Mouse (Mus musculus) heart, postnatal 10 days (tissue): ENCODE results near the gene Frmd7. TPM values are rescaled to one million over a fixed set of nuclear protein-coding genes. Genes with fewer than 3 reads are reported as not detected.

Source experiments
- DNase-seq, 2 experiments: peaks; one replicate each; pipeline ENCODE4 v3.0.0; 2021
- intact Hi-C: fragments of 180-260 bp; cut with DNase I; formaldehyde crosslinking; loops from one replicate; pipeline ENCODE4 v1.15.1; 2025
- total RNA-seq, 2 experiments: library from RNA; stranded (reverse); gene quantifications; 2 replicates each; pipeline ENCODE4 v1.2.3; 2021

Frmd7 gene
- not detected for total RNA-seq

DNA sequence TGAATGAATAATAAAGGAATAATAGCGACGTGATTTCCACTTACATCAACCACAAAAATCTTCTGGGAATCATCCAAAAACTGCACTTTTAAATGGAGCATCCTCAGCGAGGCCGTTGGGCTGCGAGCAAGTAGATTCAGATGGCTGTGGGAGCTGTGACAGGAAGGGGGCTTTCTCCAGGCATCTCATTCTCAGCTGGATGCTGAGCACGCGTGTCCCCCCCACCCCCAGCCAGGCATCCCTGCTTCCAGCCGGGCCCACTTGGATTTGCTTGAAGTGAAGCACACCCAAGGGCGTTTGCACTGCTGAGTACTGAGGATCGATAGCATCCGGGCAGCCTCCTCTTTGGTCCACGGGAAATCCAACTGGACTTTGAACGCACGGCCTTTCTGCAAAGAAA is at the start of gene Frmd7:
Frmd7 (minus strand) TSS at position 101 of the 400 bp plus-strand sequence.
- intact Hi-C loops = no loop called here
- DNase-seq = no peak

DNA sequence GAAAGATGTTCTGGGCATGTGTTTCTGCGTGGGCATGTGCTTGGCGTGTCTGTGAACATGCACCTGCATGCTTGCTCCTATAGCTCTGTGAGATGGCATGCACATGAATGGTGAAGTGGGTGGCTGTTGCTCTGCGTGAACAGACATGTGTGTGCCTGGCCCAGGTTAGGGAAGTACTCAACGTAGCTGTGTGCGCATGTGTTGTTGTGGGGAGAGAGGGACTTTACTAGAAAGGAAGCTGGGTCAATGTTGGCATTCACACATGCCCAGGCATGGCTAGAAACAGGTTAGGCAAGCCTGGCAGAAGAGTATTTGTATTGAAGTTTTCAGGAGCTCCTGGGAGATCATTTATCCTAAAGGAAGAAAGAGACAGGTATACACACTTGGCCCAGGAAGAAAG is 48.8 kb upstream of the Frmd7 start:
- DNase-seq = no peak
- intact Hi-C loops = no loop called here

DNA sequence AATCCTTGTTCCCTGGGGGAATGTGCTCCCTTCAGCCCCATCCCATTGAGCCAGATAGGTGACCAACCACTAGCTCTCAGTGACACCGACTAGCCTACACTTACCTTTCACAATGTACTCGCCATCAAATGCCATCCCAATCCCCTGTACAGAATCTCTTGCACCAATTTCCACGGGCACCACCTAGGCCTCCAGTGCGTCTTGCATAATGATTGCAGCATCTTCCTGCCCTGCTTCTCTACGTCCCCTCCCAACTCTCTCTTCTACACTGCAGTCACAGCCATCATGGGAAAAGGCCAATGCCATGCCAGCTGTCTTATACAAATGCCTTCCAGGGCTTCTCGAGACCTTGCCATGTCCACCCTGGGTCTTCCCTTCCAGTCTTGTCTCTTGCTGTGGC is 47.4 kb upstream of the Frmd7 start:
- intact Hi-C loops = no loop called here
- DNase-seq = no peak

DNA sequence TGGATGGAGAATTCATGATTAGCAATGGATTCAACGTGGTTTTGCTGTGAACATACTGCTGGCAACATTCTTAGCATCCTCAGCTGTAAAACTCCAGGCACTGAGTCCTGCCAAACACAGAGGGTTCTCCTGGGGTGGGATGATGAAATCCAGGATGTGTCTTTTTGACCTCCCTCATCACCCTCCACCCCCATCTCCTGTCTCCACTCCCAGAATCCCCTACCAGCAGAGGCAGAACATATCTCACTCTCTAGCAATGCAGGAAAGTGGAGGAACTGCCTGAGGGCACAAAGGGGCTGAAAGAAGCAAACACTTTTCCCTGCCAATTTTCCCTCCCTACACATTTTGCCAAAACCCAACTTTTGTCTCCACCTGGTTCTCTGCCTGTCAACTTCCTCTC is 46.1 kb upstream of the Frmd7 start:
- no peak for DNase-seq
- intact Hi-C loops = no loop called here

DNA sequence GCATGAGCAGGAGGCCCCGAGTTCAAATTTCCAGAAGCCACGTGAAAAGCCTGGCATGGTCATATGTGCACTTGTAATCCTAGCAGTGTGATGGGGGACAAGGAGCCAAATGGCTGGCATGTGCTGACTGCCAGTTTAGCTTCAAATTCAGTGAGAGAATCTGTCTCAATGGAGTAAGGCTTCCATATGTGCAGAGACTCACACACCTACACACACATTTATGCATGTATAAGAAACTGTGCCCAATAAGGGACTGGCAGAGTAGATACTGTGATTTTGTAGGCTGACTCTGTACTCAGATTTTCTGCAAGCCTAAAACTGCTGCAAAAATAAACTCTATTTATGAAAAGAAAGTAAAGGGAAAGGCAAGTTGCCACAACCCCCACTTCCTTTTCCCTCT is 35.9 kb upstream of the Frmd7 start:
- intact Hi-C loops = no loop called here
- DNase-seq = no peak

DNA sequence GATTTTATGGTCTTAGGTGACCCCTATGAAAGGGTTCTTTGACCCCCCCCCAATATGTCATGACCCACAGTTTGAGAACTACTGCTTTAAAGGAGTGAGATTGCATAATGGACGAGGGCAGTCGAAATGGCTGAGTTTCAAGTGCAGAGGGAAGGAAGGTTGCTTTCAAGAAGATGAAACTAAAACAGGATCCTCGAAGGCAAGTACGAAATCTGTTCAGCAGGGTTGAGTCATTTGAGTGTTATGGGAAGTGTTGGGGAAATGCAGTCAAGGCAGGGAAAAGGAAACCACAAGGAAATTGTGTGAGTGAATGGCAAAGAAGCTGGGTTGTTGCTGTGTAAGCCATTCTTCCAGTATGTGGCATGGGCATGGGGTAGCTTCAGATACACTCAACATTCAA is 29.6 kb upstream of the Frmd7 start:
- intact Hi-C loops = no loop called here
- no peak for DNase-seq

DNA sequence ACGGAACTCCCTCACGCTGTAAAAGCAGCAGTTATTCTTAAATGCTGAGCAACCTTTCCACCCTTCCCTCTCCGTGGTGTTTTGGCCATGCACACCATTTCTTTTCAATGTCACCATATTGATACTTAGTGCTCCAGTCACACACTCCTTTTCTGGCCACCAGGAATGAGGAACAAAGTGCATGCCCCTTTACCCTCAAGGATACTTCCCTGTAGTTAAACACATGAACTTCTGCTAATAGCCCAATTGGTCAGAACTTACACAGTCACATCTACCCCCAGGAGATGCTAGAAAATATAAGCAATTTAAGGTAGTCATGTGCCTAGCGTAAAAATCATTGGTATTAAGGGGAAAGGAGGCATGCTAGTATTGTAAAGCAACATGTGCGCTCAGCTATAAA is 27.4 kb upstream of the Frmd7 start:
- intact Hi-C loops = no loop called here
- no peak for DNase-seq

DNA sequence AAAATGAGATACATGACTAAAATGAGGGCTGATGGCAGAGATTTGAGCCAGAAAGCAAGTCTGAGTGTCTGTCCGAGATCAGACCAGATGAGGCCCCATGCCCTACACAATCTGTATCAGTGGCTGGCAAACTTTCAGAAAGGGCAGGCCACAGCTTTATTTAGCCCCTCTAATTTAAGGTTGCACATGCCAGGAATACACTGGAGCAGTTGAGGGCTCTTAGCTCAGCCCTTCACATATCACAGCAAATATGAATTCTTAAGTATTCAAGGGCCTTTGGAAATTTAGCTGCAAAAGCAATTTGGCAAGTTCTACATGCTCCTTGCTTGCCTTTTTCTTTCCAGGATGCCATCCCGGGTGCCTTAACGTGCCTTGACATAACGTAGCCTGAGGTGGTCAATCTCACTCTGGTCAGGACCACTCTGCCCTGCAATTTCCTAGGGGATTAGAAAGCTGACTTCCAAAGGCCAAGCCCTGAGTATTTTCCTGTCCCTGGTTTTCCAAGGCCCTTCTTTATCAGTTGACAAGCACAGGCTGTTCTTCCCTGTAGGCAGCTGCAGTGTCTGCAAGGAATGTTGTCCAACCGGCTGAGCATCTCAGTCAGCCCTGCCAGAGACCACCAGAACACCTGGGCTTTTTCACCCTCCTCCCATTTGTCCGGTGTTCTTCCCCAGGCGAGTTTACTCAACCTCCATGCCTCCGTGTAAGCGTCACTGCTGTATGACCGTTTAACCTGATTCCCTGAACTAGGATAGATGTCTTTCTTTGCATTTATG is 25.8 kb upstream of the Frmd7 start:
- peak; percentile 5 to 9 for DNase-seq
- intact Hi-C loops = no loop called here

DNA sequence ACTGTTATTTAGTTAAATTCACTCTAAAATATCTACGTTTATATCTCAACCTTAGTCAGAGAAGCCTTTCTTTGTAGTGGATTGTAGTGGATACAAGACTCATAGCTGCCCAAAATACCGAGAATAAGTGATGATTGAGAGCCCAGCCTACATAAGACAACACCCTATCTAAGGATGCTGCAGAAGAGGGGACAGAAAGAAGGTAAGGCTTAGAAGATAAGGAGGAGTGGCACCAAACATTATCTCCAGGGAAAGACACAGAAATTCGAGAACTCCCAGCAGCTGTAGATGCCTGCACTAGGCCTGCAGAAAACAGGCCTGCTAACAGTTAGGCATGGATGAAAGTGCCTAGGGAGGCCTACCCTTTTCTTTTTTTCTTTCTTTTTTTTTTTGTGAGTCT is 22.6 kb upstream of the Frmd7 start:
- no peak for DNase-seq
- intact Hi-C loops = no loop called here

DNA sequence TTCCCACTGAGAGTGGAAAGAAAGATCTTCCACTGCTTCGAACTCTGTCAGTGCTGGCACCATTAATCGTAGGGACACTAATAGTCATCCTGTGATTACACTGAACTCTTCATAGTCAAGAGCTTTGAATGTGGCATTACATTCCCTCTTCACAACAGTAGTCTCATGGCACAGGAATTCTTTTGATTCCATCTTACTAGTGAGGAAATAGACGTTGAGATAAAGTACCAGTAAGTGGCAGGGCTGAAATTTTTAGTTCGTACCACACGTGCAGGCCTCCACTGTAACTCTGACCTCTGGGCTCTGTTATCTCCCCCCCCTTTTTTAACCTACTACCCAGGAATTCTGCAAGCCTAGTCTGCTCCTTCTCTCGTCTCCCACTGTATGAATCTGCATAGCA is 20.4 kb upstream of the Frmd7 start:
- intact Hi-C loops = no loop called here
- no peak for DNase-seq

DNA sequence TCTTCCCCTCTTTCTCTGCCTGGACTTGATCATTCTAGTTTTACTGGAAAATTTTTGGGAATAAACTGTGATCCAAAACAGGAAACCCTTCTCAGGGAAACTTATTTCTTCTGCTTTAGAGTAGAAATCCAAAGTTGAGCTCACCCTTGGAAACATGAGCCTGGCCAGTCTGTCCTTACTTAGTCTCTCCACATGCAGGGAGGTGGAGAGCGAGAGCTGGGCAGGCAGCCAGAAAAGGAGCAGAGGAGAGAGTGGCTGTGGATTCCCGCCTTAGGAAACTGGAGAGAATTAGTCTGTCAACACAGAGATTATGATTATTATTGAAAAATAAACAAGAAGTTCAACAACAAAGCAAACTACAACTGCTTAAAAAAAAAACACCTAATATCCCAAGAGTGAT is 6.1 kb upstream of the Frmd7 start:
- peak; percentile 72 to 75 for DNase-seq
- intact Hi-C loops = no loop called here

DNA sequence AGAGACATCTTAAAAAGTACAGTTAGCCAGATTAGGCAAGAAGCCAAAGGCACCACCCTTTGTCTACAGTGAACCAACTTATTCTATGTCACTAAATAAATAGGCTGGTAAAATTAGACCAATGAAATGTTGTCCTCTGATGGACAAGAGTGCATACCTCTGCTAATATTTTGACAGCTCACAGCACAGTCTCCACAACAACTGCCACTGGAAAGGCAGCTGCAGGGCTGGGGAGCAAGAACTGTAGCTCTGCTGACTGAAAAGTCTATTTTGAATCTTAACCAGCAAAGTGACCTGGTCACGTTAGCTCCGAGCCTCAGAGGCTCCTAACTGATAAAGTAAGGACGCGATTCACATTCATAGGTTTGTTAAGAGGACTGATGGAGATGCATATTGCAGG is 5.6 kb upstream of the Frmd7 start:
- intact Hi-C loops = no loop called here
- peak in 1 of 2 experiments; percentile 11 for DNase-seq

DNA sequence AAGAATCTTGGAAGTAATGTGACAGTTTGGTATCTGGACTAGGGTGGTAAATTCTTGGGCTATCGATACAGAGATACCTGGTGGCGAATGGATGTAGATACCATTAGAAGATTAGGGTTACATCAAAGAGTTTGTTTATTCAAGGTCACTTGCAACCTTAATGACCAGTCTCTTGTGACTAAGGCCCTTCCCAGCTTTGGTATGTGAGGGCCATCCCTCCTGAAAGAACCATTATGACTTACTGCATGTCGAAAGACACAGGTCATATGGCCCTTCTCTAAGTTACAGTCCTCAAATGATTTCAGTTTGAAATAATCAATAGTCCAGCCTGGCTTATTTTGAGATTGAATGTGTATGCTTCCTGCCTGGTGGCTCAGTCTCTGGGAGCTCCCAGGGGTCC is 5.4 kb downstream of the Frmd7 start:
- intact Hi-C loops = no loop called here
- DNase-seq = no peak

DNA sequence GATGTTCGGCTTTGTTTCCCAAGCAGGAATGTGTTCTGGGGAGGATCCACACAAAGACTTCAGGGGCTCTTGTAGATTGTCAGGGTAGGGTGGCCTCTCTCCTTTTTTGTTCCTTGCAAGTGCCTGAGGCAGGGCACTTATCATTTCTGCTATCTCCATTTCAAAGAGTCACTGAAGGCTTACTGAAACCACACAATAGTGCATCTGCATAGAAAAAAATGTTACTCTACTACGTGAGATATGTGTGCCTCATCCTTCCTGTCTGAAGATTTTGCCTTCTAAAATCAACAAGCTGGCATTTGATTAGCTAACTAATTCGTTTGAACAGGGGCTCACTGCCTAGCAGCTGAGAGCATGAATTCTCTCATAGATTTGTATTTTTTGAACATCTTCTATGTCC is 12.2 kb downstream of the Frmd7 start:
- intact Hi-C loops = no loop called here
- no peak for DNase-seq

DNA sequence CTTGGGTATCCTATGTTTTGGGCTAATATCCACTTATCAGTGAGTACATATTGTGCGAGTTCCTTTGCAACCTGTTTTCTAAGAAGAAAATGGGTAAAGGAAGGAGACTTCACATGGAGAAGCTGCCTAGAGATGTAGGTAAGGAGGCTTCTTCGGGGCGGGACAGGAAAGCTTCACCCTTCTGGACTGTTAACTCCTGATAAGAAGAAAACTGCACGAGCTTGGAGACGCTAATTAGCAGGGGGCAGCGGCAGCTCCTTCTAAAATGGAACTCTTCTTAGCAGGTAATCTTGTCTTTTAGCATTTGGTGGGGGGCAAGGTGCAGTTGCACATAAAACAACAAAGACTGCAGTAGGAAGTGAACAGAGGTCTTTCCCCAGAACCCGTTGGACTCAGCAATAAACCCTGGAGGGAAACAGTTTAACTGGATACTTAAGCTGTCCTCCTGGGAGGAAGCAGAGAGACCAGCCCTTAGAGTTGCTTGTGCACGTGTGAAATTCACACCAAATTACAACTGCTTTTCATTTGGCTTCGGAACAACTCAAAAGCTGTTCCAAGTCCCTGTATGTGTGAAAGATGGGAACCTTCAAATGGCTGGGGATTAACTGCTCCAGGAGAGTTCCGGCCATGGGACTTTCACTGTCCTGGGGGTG is 15.5 kb downstream of the Frmd7 start:
- DNase-seq = no peak
- intact Hi-C loops = loop anchor here (5.0 kb wide), 1 partner anchor 250 kb away; no protein-coding TSS in a partner anchor

DNA sequence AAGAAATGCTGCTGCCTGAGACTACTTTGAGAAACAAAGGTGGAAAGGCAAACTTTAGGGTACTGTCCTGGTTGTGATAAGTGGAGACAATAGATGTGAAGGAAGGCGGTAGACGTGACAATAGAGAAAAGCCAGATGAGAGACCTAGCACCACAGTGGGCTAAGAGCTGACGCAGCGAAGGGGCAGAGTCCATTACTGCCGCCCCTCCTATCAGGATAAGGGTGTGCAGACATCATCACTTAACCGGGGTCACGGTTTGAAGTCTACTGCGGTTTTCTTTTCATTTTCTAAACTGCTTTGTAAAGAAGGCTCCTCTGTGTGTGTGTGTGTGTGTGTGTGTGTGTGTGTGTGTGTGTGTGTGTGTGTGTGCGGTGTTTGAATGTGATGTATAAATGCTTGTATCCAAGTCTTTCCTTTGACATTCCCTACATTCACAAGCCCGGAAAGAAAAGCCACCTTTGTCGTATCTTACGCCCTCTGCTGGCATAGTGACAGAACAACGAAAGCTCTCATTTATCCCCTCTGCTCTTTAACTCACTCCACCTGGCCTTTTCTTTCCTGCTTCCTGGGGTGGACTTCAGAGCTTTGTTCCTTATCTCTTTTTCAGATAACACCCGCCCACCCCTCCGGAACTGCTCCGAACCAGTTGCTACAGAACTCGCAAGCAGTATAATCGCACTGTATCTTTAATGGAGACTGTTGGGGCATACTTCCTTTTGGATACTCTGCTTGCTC is 17.7 kb downstream of the Frmd7 start:
- peak; percentile 12 to 40 for DNase-seq
- intact Hi-C loops = loop anchor here (5.0 kb wide), 1 partner anchor 247 kb away; no protein-coding TSS in a partner anchor

DNA sequence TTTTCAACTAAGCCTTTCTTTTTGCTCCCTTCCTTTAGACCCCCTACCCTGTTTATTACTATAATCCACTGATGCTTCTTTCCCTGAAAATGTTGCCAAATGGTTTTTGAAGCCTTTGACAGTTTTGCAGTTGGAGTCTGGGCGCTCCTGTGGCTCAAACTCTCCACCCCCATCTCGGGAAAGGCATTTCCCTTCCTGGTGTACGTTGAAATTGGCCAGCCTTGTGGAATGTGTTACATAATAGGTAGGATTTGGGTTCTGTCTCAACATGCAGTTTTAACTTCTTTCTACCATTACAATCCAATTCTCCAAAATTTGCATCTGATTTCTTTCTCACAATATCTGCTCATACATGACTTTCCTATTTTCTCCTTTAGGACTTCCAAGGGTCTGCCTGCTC is 23.8 kb downstream of the Frmd7 start:
- intact Hi-C loops = no loop called here
- DNase-seq = no peak

DNA sequence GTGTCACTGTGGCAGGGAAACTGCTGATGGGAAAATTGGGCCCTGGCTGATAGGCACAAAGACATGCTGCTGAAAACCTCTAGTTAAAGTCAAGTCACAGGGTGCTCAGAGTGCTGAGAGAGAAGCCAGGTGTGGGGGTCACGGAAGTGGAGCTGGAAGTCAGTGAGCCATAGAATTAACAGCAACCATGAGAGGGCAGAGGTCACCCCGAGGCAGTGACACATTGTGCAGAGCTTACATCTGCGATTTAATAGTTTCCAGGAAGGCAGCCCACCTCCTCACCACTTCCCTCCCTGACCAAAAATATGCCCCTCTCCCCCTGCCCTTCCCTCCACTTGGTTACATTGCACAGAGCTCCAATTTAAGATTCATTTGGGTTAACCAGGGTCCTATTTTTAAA is 25.1 kb downstream of the Frmd7 start:
- intact Hi-C loops = no loop called here
- DNase-seq = no peak

DNA sequence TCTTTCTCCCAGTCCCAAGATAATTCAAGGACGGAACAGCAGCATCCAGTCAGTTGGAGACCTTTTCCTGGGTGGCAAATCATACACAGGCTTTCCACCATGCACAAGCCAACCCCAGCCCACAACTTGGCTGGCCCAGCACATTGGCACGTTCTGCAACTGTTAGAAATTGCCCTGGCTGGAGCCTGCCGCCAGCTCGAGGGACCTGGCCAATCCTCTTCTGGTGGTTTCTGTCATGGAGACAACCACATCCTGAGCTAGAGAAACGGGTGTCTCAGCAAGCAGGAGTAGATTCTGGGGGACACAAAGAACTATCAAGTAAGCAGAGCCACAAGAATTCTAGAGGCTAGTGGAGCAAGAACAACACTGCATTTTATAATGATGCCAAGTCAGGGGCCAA is 32.6 kb downstream of the Frmd7 start:
- intact Hi-C loops = no loop called here
- no peak for DNase-seq

DNA sequence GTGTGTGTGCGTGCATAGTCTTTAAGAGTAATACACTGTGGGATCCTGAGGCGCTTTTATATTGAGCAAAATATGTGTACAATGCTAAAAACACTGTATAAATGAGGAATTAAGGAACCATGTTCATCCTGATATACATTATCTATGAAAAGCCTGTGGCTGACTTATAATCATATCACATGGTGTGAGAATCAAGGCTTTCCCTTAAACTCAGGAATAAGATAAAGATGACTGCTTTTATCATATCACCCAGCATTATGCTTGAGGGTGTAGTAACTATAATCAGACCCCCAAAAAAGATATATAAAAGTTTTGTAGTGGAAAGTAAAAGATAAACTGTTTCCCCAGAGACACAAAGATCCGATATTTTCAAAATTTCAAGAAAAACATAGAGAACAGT is 39.0 kb downstream of the Frmd7 start:
- DNase-seq = no peak
- intact Hi-C loops = no loop called here

DNA sequence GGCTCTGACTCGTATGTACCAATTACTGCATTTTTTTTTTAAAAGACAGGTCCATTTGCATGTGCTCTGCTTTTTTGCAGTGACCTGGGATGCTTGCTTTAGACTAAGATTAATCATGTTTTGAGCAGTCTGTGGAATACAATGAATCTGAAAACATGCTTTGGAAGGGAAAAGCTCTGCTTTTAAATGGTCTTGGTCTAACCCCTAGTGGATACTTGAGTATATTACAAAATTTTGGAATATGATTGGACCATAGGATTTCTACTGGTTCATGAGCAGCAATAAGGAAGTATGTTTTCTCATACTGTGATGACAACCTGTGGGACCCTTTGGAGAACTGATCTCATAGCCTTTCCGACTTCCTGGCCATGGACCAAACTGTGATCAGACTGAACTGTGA is 54.5 kb downstream of the Frmd7 start:
- intact Hi-C loops = loop anchor here (5.0 kb wide), 1 partner anchor 211 kb away; no protein-coding TSS in a partner anchor
- DNase-seq = no peak
